Mouse (Mus musculus): ENCODE results near the gene Hspe1. TPM values are rescaled to one million over a fixed set of nuclear protein-coding genes. Genes with fewer than 3 reads are reported as not detected.

Hspe1 gene
- total and polyA plus RNA-seq, 3 experiments, result 479 to 915 (median 667) TPM

- TF ChIP-seq ZNF384 (IDR thresholded peaks at IDR 0.05; ENCODE audit: low read depth, low read length) (no peak), POLR2AphosphoS2 (IDR thresholded peaks at IDR 0.05; ENCODE audit: low read depth, low read length) (no peak), SIN3A (IDR thresholded peaks at IDR 0.05; ENCODE audit: low read length) (peak; percentile 63; the same call in 1 of the 2 replicates), MAX (IDR thresholded peaks at IDR 0.05; ENCODE audit: low read length) (peak; percentile 96), JUN (IDR thresholded peaks at IDR 0.05; ENCODE audit: insufficient read depth, low read depth, low read length) (no peak), IRF4 (IDR thresholded peaks at IDR 0.05; ENCODE audit: low read depth, low read length) (no peak), EP300 (IDR thresholded peaks at IDR 0.05; ENCODE audit: low read length) (no peak), HCFC1 (IDR thresholded peaks at IDR 0.05; ENCODE audit: low read depth, low read length) (peak; percentile 55), ZKSCAN1 (IDR thresholded peaks at IDR 0.05; ENCODE audit: borderline replicate concordance, low read depth, low read length) (no peak), USF1 (IDR thresholded peaks at IDR 0.05; ENCODE audit: low read depth, low read length) (peak; percentile 78)
These were observed 35.5 kb upstream of the Hspe1 start, which contains the start of gene Coq10b (continued) for GRCm38 (mm10) chr1:55052355-55052953.

- in situ Hi-C loops (cut with MboI; ENCODE audit: low pct_ligation_motif_present, low pct_unique_long_range_greater_than_20kb, low sequenced_read_pairs), result no loop called here
These were observed 34.9 kb upstream of the Hspe1 start for GRCm38 (mm10) chr1:55053005-55053404.

GRCm38 (mm10) chr1:55053596-55053995 lies 34.3 kb upstream of the Hspe1 start:
- TF ChIP-seq SIN3A (IDR thresholded peaks at IDR 0.05; ENCODE audit: low read length), result no peak
- no peak for TF ChIP-seq NRF1 (IDR thresholded peaks at IDR 0.05; ENCODE audit: low read depth, low read length)
- TF ChIP-seq POLR2A (IDR thresholded peaks at IDR 0.05; ENCODE audit: low read depth, low read length), result no peak
- no peak for TF ChIP-seq E2F4 (IDR thresholded peaks at IDR 0.05; ENCODE audit: insufficient replicate concordance, low read depth, low read length)
- no peak for TF ChIP-seq MAFK (IDR thresholded peaks at IDR 0.05; ENCODE audit: insufficient replicate concordance, low read length)
- no peak for TF ChIP-seq MAX (IDR thresholded peaks at IDR 0.05; ENCODE audit: low read length)
- TF ChIP-seq BHLHE40 (IDR thresholded peaks at IDR 0.05; ENCODE audit: low read depth, low read length), result no peak
- TF ChIP-seq GABPA (IDR thresholded peaks at IDR 0.05; ENCODE audit: insufficient replicate concordance, low read depth, low read length), result no peak
- no peak for TF ChIP-seq MAZ (IDR thresholded peaks at IDR 0.05; ENCODE audit: low read depth, low read length)
- no peak for TF ChIP-seq UBTF (IDR thresholded peaks at IDR 0.05; ENCODE audit: low read depth, low read length)
- no peak for TF ChIP-seq POLR2AphosphoS2 (IDR thresholded peaks at IDR 0.05; ENCODE audit: low read depth, low read length)
- no peak for TF ChIP-seq TBP (conservative IDR thresholded peaks at IDR 0.05; ENCODE audit: low read depth, low read length)
- no peak for TF ChIP-seq SMC3 (IDR thresholded peaks at IDR 0.05; ENCODE audit: low read depth, low read length)
- TF ChIP-seq TCF12 (IDR thresholded peaks at IDR 0.05; ENCODE audit: low read depth, low read length), result no peak
- TF ChIP-seq ZNF384 (IDR thresholded peaks at IDR 0.05; ENCODE audit: low read depth, low read length), result no peak
- no peak for TF ChIP-seq ZMIZ1 (IDR thresholded peaks at IDR 0.05; ENCODE audit: low read depth, low read length)
- TF ChIP-seq RAD21 (IDR thresholded peaks at IDR 0.05; ENCODE audit: low read depth, low read length), result no peak
- TF ChIP-seq ZKSCAN1 (IDR thresholded peaks at IDR 0.05; ENCODE audit: borderline replicate concordance, low read depth, low read length), result no peak
- no peak for TF ChIP-seq ZC3H11A (IDR thresholded peaks at IDR 0.05; ENCODE audit: low read depth, low read length)
- peaks cover 0 to 4% of the 10 kb centered on the region in 2 experiments for H3K36me3 ChIP-seq (replicated peaks in 1 of 2; ENCODE audit: control insufficient read depth in 1 of 2, insufficient read depth in 1 of 2, low read length in 1 of 2)
- no peaks in the 10 kb centered on the region for H3K27me3 ChIP-seq (replicated peaks)
- H3K4me1 ChIP-seq (ENCODE audit: control insufficient read depth in 1 of 2, insufficient read depth in 2 of 2), result peaks cover 3 to 42% of the 10 kb centered on the region in 2 experiments
- dilution Hi-C loops (cut with MboI; ENCODE audit: extremely low pct_ligation_motif_present, extremely low pct_unique_long_range_greater_than_20kb, low sequenced_read_pairs), result no loop called here
- no peaks in the 10 kb centered on the region for H3K79me2 ChIP-seq (replicated peaks; ENCODE audit: control insufficient read depth, extremely low read depth, insufficient read depth, poor library complexity, severe bottlenecking)
- H3K9ac ChIP-seq (ENCODE audit: insufficient read depth, low read depth), result peak overlapping the region; percentile 58; the same call in 1 of the 2 replicates
- no peak for DNase-seq (ENCODE audit: extremely low read depth)
- H3K27ac ChIP-seq (ENCODE audit: insufficient read depth, low read depth), result no peak overlapping the region
- peak overlapping the region in 2 of 3 experiments; percentile 64 to 79 for H3K4me3 ChIP-seq (replicated peaks in 1 of 3; ENCODE audit: low read depth in 2 of 3, low read length in 2 of 3, poor library complexity in 1 of 3)
- peak overlapping the region; percentile 56 for H3K4me2 ChIP-seq (ENCODE audit: insufficient read depth, low read depth, poor library complexity, severe bottlenecking)
- H3K9me3 ChIP-seq (replicated peaks; ENCODE audit: low read length), result peaks cover 5% of the 10 kb centered on the region
- in situ Hi-C loops (cut with MboI; ENCODE audit: low pct_ligation_motif_present, low pct_unique_long_range_greater_than_20kb, low sequenced_read_pairs), result no loop called here

More at GRCm38 (mm10) chr1:55053005-55053404, 34.9 kb upstream of the Hspe1 start:
- 0 out of 2 replicates have a peak, but pooled peaks have one; percentile 32 for TF ChIP-seq UBTF (IDR thresholded peaks at IDR 0.05; ENCODE audit: low read depth, low read length)
- peak in 1 of 2 experiments; percentile 19; a peak in 1 of 4 replicates for TF ChIP-seq CTCF (conservative IDR thresholded peaks at IDR 0.05 in 1 of 2, IDR thresholded peaks at IDR 0.05 in 1 of 2; ENCODE audit: low read depth in 2 of 2, low read length in 2 of 2)
- TF ChIP-seq NRF1 (IDR thresholded peaks at IDR 0.05; ENCODE audit: low read depth, low read length), result no peak
- no peak for TF ChIP-seq MAFK (IDR thresholded peaks at IDR 0.05; ENCODE audit: insufficient replicate concordance, low read length)
- 0 out of 2 replicates have a peak, but pooled peaks have one; percentile 4 for TF ChIP-seq RCOR1 (conservative IDR thresholded peaks at IDR 0.05; ENCODE audit: low read depth, low read length)
- DNase-seq (ENCODE audit: extremely low read depth), result no peak
- dilution Hi-C loops (cut with MboI; ENCODE audit: extremely low pct_ligation_motif_present, extremely low pct_unique_long_range_greater_than_20kb, low sequenced_read_pairs), result no loop called here
- Histone ChIP-seq H3K4me2 (ENCODE audit: insufficient read depth, low read depth, poor library complexity, severe bottlenecking) (peak overlapping the region; percentile 56), H3K79me2 (replicated peaks; ENCODE audit: control insufficient read depth, extremely low read depth, insufficient read depth, poor library complexity, severe bottlenecking) (no peaks in the 10 kb centered on the region), H3K27ac (ENCODE audit: insufficient read depth, low read depth) (no peak overlapping the region), H3K36me3 (replicated peaks in 1 of 2; ENCODE audit: control insufficient read depth in 1 of 2, insufficient read depth in 1 of 2, low read length in 1 of 2) (peaks cover 0 to 4% of the 10 kb centered on the region in 2 experiments), H3K4me1 (ENCODE audit: control insufficient read depth in 1 of 2, insufficient read depth in 2 of 2) (peaks cover 3 to 40% of the 10 kb centered on the region in 2 experiments), H3K27me3 (replicated peaks) (no peaks in the 10 kb centered on the region), H3K9me3 (replicated peaks; ENCODE audit: low read length) (peaks cover 5% of the 10 kb centered on the region), H3K9ac (ENCODE audit: insufficient read depth, low read depth) (peak overlapping the region; percentile 58), H3K4me3 (replicated peaks in 1 of 3; ENCODE audit: low read depth in 2 of 3, low read length in 2 of 3, poor library complexity in 1 of 3) (peak overlapping the region; percentile 64 to 81 (median 79))
